Mouse (Mus musculus): ENCODE results near the gene Gm44805.

DNA sequence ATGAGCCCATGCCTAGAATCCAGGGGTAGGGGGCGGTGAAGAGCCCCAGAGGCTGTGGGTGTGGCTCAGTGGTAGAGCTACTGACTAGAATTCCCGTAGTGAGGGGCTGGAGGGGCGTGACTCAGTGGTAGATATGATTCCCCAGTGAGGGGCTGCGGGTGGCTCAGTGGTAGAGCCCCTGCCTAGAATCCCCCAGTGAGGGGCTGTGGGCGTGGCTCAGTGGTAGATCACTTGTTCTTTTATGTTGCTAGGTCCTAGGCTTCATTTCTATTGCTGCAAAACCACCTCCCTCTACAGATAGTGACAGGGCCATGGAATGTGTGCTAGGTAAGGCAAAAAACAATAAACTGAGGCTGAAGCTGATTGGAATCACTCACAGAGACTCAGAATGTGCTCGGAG is 14.7 kb upstream of the Gm44805 start:
- TF ChIP-seq CTCF (IDR thresholded peaks at IDR 0.05; ENCODE audit: low read depth) (no peak), EP300 (IDR thresholded peaks at IDR 0.05; ENCODE audit: low read depth) (no peak)

All from heart, postnatal 0 days (tissue).